Mouse (Mus musculus): Measurements from ENCODE around the gene Xaf1.

The Xaf1 gene

DNA sequence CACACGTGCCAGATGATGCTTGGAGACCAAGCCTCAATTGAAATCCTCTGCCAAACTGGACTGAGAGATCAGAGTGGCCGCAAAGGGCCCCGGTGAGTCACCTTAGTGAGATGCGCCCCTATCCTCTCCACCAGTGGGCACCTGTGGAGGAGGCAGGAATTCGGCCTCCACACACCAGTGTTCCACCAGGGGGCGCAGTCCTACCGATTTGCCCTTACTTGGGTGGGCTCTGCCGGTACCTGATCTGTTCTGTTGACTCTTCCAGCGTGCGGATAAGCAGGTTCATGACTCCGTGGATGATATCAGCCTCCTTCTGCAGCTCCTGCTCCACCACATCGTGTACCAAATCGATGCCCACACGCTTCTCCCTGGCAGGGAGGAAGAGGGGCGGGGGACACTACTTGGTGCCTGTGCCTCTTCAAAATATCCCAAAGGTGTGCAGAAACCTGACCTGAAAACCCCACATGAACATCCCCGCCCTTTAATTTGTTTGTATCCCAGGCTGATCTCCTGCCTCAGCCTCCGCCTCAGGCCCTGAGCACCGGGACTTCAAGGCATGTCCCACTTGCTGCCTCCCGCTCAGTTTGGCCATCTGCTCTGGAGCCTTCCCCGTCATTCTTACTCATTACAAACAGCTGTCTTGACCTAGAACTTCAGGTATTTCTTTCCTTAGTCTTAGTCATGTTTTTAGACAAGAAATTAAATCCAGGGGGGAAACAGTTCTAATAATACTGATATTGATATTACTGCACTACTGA lies 53.7 kb downstream of the Xaf1 start:
- intact Hi-C loops (cut with DNase I): loop anchor here (1.0 to 2.0 kb wide), 2 partner anchors 74 to 211 kb away; no protein-coding TSS in a partner anchor

GRCm38 (mm10) chr11:72361385-72362346 lies 60.2 kb downstream of the Xaf1 start:
- intact Hi-C loops (cut with DNase I): no loop called here

DNA sequence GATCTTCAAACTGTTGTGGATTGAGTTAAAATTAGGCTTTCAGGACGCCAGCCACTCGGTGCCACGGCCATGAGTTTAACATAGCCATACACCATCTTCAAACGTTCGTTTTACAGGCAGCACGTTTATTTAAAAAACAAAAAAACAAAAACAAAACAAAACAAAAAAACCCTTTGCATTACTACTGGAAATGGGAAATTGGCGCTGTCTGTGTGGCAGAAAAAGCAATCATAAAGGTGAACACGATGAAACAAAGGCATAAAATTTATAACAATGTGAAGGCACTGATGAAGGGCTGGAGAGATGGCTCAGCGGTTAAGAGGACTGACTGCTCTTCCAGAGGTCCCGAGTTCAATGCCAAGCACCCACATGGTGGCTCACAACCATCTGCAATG lies 60.9 kb downstream of the Xaf1 start, which contains the start of gene Tekt1:
Gene Tekt1 (minus strand): TSS at position 96 of the 395 bp plus-strand sequence.
- intact Hi-C loops (cut with DNase I): no loop called here
